Mouse (Mus musculus): Measurements from ENCODE around the gene Ldb1.
A peak's percentile ranks its signal among the peaks of the same experiment; 100 is the strongest.
"Not testable (repeated sequence)": the region's sequence is repeated elsewhere in the genome, so short reads cannot be mapped to it uniquely, and the experiment has no call there.

The Ldb1 gene

DNA sequence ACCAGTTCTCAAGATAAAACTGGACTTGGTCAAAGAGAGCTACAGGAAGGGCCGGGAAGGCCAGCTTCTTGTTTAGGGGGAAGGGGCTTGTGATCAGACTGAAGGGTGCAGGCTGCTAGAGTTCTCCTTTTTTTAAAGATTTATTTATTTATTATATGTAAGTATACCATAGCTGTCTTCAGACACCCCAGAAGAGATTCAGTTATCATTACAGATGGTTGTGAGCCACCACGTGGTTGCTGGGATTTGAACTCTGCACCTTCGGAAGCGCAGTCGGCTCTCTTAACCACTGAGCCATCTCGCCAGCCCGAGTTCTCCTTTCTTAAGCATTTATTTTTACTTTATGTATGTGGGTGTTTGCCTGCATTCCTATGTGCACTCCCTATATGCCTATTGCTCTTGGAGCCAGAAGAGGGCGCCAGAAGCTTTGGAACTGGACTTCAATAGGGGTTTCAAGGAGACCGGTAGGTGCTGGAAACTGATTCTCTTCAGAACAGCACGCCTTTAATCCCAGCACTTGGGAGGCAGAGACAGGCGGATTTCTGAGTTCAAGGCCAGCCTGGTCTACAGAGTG is 16.2 kb downstream of the Ldb1 start:
- no peak for DNase-seq (ENCODE audit: low read depth, low spot score)

GRCm38 (mm10) chr19:46026567-46026966 is 18.4 kb downstream of the Ldb1 start:
- DNase-seq (ENCODE audit: low read depth, low spot score): no peak

- no peak for DNase-seq (ENCODE audit: low read depth, low spot score)
These were observed 20.1 kb downstream of the Ldb1 start for GRCm38 (mm10) chr19:46024959-46025358.

DNA sequence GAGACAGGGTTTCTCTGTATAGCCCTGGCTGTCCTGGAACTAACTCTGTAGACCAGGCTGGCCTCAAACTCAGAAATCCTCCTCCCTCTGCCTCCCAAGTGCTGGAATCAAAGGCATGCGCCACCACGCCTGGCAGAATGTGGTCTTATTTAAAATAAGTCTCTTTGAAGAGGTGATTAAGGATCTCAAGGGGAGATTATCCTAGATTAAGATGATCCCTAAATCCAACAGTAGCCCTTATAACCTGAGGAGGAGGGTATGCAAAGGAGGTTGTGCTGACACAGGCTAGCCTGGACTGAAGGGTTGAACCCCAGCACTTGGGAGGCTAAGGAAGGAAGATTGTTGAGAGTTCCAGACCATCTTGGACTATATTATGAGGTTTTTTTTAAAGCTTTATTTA is 29.0 kb downstream of the Ldb1 start:
- DNase-seq (ENCODE audit: low read depth, low spot score): no peak

DNA sequence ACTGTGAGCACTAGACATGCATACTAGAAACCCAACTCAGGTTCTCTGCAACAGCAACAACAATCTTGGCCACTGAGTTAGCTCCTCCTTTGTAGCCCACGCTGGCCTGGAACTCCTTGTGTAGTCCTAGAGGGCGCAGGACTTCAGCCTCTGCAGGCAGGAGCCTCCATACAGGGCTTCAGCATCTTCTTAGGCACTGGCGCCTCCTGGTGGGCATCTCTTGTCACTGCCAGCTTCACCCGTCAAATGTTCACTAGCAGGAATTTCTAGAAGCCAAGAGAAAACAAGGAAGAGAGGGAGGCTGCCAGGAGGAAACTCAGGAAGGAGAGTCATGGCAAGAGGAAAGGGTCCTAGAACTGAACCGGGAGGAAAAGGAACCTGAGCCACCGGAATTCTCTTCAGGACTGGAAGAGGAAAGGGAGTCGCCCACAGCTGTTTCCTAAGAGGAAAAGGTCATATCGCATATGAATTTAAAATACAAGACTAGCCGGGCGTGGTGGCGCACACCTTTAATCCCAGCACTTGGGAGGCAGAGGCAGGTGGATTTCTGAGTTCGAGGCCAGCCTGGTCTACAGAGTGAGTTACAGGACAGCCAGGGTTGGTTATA is 30.3 kb downstream of the Ldb1 start:
- peak; percentile 64 for DNase-seq (ENCODE audit: low read depth, low spot score)

- no peak for DNase-seq (ENCODE audit: low read depth, low spot score)
These were observed 39.3 kb downstream of the Ldb1 start for GRCm38 (mm10) chr19:46005680-46006079.

- DNase-seq (ENCODE audit: low read depth, low spot score): no peak
These were observed 40.1 kb downstream of the Ldb1 start for GRCm38 (mm10) chr19:46004814-46005466.

DNA sequence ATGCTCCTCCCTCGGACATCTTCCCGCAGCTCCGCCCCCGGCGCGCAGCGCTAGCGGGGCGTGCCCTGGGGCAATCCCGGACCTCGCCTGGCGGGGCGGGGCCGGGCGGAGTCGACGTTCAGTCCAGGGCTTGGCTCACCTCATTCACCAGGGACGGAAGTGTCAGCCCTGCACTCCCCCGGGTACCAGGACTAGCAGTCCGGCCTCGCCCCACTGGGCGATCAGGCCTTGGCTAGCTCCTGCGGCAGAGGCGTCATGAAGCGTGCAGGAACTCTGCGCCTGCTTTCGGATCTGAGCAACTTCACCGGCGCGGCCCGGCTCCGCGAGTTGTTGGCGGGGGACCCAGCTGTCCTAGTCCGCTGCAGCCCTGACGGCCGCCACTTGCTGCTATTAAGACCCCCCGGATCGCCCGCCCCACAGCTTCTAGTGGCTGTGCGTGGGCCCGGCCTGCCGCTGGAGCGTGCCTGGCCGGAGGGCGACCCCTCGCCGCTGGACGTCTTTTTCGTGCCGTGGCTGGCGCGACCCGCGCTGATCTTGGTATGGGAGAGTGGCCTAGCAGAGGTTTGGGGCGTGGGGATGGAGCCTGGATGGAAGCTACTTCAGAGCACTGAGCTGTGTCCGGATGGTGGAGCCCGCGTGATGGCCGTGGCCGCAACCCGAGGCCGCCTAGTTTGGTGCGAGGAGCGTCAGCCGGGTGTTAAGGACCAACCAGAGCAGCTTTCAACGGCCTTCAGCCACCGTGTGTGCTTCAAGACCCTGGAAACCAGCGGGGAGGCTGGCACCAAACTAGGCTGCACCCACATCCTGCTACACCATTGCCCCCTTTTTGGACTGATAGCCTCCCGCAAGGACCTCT is 41.4 kb downstream of the Ldb1 start, which contains the start of gene Hps6:
Gene Hps6, plus strand, starts transcription at position 138 of the 856 bp plus-strand sequence.
- DNase-seq (ENCODE audit: low read depth, low spot score): peak; percentile 56

DNA sequence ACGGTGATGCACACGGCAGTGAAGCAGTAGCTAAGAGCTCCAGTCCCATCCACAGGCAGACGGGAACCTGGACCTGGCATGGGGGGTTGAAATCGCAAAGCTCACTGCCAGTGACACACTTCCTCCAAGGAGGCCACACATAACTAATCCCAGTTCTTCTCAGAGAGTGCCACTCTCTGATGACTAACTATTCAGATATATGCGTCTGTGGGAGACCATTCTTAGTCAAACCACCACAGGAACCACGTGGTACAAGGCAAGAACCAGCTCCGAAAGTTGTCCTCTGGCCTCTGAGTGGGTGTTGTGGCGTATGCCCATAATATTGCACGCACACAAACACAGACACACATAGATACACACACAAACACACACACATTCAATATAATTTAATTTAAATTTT is 42.7 kb downstream of the Ldb1 start:
- no peak for DNase-seq (ENCODE audit: low read depth, low spot score)

DNA sequence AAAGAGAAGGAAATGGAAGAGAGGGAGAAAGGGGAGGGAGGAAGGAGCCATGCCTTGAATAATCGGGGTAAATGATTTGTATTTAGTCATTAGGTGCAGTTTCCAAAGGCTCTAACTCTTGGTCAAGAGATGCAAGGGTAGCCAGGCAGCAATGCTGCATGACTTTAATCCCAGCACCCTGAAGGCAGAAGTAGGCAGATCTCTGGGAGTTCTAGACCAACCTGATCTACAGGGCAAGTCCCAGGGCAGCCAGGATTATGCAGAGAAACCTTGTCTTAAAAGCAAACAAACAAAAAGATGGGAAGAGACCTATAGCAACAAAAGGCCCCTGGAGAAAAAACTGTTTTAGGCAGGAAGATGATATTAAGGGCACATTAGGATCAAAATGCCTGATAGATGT is 45.6 kb downstream of the Ldb1 start:
- DNase-seq (ENCODE audit: low read depth, low spot score): no peak

- DNase-seq (ENCODE audit: low read depth, low spot score): no peak
These were observed 46.3 kb downstream of the Ldb1 start for GRCm38 (mm10) chr19:45998694-45999217.

DNA sequence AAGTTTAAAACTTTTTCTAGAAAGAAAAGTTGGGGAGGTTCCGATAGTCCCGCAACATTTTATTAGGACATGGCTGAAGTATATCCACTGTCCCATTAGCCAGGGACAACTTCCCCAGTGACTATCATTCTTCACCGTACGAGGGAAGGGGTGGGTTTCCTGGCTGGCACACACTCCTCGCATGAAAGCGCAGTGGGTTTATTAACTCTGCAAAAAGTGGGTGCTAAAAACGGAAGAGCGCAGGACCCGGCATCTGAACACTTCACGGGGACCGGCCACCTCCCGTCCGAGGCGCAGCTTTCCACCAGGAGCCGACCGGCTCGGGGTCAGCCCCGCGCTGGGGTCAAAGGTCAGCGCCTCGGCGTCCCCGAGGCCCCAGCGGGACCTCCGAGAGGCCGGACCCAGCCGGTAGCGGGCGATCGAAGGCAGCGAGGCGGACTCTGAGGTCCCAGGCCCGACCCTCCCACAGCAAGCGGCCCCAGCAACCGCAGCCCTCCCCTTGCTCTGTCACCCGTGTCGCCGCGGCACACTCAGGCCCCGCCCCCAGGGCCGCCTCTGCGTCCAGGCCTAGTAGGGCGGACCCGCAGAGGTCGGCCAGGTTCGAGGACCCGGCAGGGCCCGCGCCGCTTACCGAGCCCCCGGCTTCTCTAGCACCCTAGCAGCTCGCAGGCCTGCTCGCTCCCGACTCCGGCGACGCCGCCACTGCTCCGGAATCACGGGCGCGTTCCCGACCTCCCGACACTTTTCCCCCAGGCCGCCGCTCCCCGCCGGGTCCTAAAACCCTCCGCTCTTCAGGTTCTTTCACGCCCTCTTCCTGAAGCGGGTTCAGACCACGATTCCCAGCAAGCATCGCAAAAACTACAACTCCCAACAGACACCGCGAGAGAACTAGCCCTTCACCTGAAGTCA is 47.0 kb downstream of the Ldb1 start, which contains the start of gene Armh3:
Gene Armh3, minus strand, starts transcription at position 704 of the 909 bp plus-strand sequence.
- peak; percentile 91 for DNase-seq (ENCODE audit: low read depth, low spot score)

DNA sequence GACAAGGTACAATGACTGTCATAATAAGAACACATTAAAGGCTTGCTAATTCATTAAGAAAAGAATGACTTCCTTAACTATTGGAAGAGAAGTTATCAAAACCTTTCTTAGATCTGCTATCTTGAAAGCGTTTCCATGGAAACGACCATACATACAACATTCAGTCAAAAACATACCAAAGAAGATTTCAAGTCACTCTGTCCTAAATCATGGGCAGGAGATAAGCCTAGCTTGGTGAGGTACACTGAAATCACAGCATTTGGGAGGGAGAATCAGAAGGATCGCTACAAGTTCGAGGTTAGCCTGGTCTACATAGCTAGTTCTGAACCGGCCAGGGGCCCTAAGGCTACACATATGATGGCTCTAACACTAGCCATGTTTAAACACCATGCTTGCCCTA is 47.6 kb downstream of the Ldb1 start:
- no peak for DNase-seq (ENCODE audit: low read depth, low spot score)

GRCm38 (mm10) chr19:45993981-45994737 is 50.9 kb downstream of the Ldb1 start:
- DNase-seq (ENCODE audit: low read depth, low spot score): no peak

GRCm38 (mm10) chr19:45993441-45993840 is 51.6 kb downstream of the Ldb1 start:
- DNase-seq (ENCODE audit: low read depth, low spot score): not testable (repeated sequence)

- DNase-seq (ENCODE audit: low read depth, low spot score): no peak
These were observed 53.8 kb downstream of the Ldb1 start for GRCm38 (mm10) chr19:45991171-45991570.

- no peak for DNase-seq (ENCODE audit: low read depth, low spot score)
These were observed 56.8 kb downstream of the Ldb1 start for GRCm38 (mm10) chr19:45988238-45988637.

GRCm38 (mm10) chr19:45984379-45984778 is 60.6 kb downstream of the Ldb1 start:
- no peak for DNase-seq (ENCODE audit: low read depth, low spot score)

All from retina, adult 2 months (tissue).